Mouse (Mus musculus): ENCODE measurements around the gene Fam32a. TPM values are rescaled to one million over a fixed set of nuclear protein-coding genes. Genes with fewer than 3 reads are reported as not detected.

The Fam32a gene
- polyA plus RNA-seq, 1 experiment from 2014 or later: 41.0 TPM

DNA sequence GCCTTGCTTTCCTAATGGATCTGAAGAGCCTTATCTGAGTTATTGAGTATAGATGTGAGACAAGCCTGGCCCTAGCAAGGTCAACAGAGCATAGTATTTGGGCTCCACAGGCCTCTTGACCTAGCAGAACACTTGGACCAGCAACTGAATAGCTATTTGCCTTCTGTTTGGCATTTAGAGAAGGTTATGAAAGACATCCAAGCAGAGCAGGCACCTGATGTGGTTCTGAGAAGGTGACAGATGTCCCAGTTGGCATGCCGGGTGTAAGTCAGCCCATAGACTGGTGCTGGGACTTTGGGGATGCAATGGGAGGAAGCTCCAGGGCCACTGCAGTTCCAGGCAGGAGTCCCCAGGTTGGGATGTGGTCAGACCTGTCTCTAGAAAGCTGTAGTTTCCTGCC, 22.7 kb downstream of the Fam32a start:
- H3K4me3 ChIP-seq: no peak overlapping the region
- H3K4me2 ChIP-seq: no peak overlapping the region
- H3K9ac ChIP-seq: no peak overlapping the region
- 91% methylated on average over 1 of the region's 1 CpGs for WGBS
- H3K27ac ChIP-seq: no peak overlapping the region
- H3K9me3 ChIP-seq (replicated peaks): no peaks in the 10 kb centered on the region
- H3K4me1 ChIP-seq (replicated peaks): peaks cover 19% of the 10 kb centered on the region
- peaks cover 15% of the 10 kb centered on the region for H3K36me3 ChIP-seq
- H3K27me3 ChIP-seq: no peaks in the 10 kb centered on the region
- no peak for ATAC-seq (replicated peaks; ENCODE audit: insufficient number of reproducible peaks, insufficient read depth, low FRiP score, low read depth)

- Histone ChIP-seq H3K4me2 (no peak overlapping the region), H3K9me3 (replicated peaks) (no peaks in the 10 kb centered on the region), H3K4me1 (replicated peaks) (peaks cover 16% of the 10 kb centered on the region), H3K4me3 (no peak overlapping the region), H3K27me3 (no peaks in the 10 kb centered on the region), H3K36me3 (peaks cover 20% of the 10 kb centered on the region), H3K27ac (no peak overlapping the region), H3K9ac (no peak overlapping the region)
- no peak for ATAC-seq (replicated peaks; ENCODE audit: insufficient number of reproducible peaks, insufficient read depth, low FRiP score, low read depth)
- WGBS: 36% methylated on average over 2 of the region's 2 CpGs
These were observed 25.1 kb downstream of the Fam32a start for GRCm38 (mm10) chr8:72244610-72245009.

- 0 out of 2 replicates have a peak, but pooled peaks have one; percentile 23 for ATAC-seq (replicated peaks; ENCODE audit: insufficient number of reproducible peaks, insufficient read depth, low FRiP score, low read depth)
- H3K27ac ChIP-seq: no peak overlapping the region
- no peak overlapping the region for H3K4me2 ChIP-seq
- H3K9me3 ChIP-seq (replicated peaks): no peaks in the 10 kb centered on the region
- H3K4me1 ChIP-seq (replicated peaks): peaks cover 16% of the 10 kb centered on the region
- peaks cover 34% of the 10 kb centered on the region for H3K36me3 ChIP-seq
- no peak overlapping the region for H3K9ac ChIP-seq
- no peak overlapping the region for H3K4me3 ChIP-seq
- no peaks in the 10 kb centered on the region for H3K27me3 ChIP-seq
- 57% methylated on average over 7 of the region's 7 CpGs for WGBS
These were observed 37.8 kb downstream of the Fam32a start for GRCm38 (mm10) chr8:72257171-72257901.

GRCm38 (mm10) chr8:72257902-72258238, 38.3 kb downstream of the Fam32a start:
- no peak for ATAC-seq (replicated peaks; ENCODE audit: insufficient number of reproducible peaks, insufficient read depth, low FRiP score, low read depth)
- Histone ChIP-seq H3K27ac (no peak overlapping the region), H3K36me3 (peaks cover 30% of the 10 kb centered on the region), H3K4me2 (no peak overlapping the region), H3K27me3 (no peaks in the 10 kb centered on the region), H3K4me3 (no peak overlapping the region), H3K9me3 (replicated peaks) (no peaks in the 10 kb centered on the region), H3K4me1 (replicated peaks) (peaks cover 16% of the 10 kb centered on the region), H3K9ac (no peak overlapping the region)
- 80% methylated on average over 1 of the region's 1 CpGs for WGBS

GRCm38 (mm10) chr8:72259862-72260261, 40.3 kb downstream of the Fam32a start:
- 70% methylated on average over 2 of the region's 2 CpGs for WGBS
- Histone ChIP-seq H3K9ac (no peak overlapping the region), H3K4me2 (no peak overlapping the region), H3K4me3 (no peak overlapping the region), H3K4me1 (replicated peaks) (peaks cover 16% of the 10 kb centered on the region), H3K27ac (no peak overlapping the region), H3K36me3 (peaks cover 15% of the 10 kb centered on the region; the same call in 1 of the 2 replicates), H3K9me3 (replicated peaks) (no peaks in the 10 kb centered on the region), H3K27me3 (no peaks in the 10 kb centered on the region)
- ATAC-seq (replicated peaks; ENCODE audit: insufficient number of reproducible peaks, insufficient read depth, low FRiP score, low read depth): no peak

DNA sequence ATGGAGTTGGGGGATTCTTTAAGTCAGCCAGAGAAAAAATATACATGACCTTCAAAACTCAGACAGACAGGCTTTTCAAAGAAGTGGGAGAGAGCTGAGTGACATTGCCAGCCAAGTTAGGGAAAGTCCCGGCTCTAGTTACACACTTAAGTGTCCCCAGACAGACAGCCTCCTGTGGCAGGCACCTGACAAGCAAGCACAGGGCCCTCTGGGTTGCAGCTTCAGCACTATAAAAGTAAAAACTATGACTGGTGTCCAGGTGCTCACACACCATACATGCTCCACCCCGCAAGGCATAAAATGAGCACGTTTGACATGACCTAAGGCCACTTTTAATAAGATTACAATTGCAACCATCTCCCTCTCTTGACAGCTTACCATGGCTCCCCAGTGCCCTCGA, 41.1 kb downstream of the Fam32a start:
- Histone ChIP-seq H3K9me3 (replicated peaks) (no peaks in the 10 kb centered on the region), H3K4me2 (no peak overlapping the region), H3K4me3 (no peak overlapping the region), H3K9ac (0 out of 2 replicates have a peak overlapping the region, but pooled peaks have one; percentile 24), H3K4me1 (replicated peaks) (peaks cover 16% of the 10 kb centered on the region), H3K36me3 (peaks cover 8% of the 10 kb centered on the region; the same call in 1 of the 2 replicates), H3K27ac (peak overlapping the region; percentile 68), H3K27me3 (no peaks in the 10 kb centered on the region)
- WGBS: 46% methylated on average over 4 of the region's 4 CpGs
- ATAC-seq (replicated peaks; ENCODE audit: insufficient number of reproducible peaks, insufficient read depth, low FRiP score, low read depth): no peak

DNA sequence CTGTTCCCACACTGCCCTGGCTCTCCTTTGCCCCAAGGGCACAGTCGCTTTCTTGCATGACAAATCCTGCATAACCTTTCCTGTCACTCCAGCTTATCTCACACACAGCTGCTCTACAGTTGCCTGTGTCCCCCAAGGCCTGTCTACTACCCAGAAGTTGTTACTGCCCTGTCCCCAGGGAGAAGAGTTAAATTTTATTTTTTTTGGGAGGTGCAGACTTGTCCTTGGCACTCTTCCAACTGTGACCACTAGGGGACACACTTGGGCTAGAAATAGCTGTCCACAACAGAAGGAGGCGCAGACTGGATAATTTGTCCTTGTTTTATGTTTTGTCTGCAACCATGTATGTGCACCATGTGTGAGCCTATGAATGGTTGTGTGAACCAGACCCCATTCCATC, 41.5 kb downstream of the Fam32a start:
- Histone ChIP-seq H3K4me1 (replicated peaks) (peaks cover 16% of the 10 kb centered on the region), H3K4me3 (no peak overlapping the region), H3K4me2 (no peak overlapping the region), H3K36me3 (peaks cover 5% of the 10 kb centered on the region; the same call in 1 of the 2 replicates), H3K9ac (0 out of 2 replicates have a peak overlapping the region, but pooled peaks have one; percentile 24), H3K27me3 (no peaks in the 10 kb centered on the region), H3K9me3 (replicated peaks) (no peaks in the 10 kb centered on the region), H3K27ac (peak overlapping the region; percentile 68)
- WGBS: 8% methylated on average over 2 of the region's 2 CpGs
- ATAC-seq (replicated peaks; ENCODE audit: insufficient number of reproducible peaks, insufficient read depth, low FRiP score, low read depth): no peak

DNA sequence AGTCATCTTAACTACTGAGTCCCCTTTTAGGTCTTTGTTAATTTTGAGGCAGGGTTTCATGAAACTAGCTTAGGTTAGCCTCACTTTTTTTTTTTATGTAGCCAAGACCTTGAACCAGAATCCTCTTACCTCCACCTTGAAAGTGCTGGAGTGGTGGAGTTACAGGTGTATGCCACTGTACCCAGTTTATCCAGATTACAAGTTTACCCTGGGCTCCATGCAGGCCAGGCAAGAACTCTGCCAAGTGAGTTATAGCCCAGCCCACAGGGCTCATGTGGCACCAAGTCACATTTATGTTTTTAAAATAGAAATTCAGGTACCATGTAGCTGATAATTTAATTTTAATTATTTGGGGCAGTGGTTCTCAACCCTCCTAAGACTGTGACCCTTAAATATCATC, 41.9 kb downstream of the Fam32a start:
- no peak overlapping the region for H3K4me2 ChIP-seq
- H3K36me3 ChIP-seq: peaks cover 5% of the 10 kb centered on the region; the same call in 1 of the 2 replicates
- H3K9ac ChIP-seq: no peak overlapping the region
- no peak overlapping the region for H3K4me3 ChIP-seq
- no peaks in the 10 kb centered on the region for H3K9me3 ChIP-seq (replicated peaks)
- no peaks in the 10 kb centered on the region for H3K27me3 ChIP-seq
- peak overlapping the region; percentile 54 for H3K27ac ChIP-seq
- no peak for ATAC-seq (replicated peaks; ENCODE audit: insufficient number of reproducible peaks, insufficient read depth, low FRiP score, low read depth)
- peaks cover 16% of the 10 kb centered on the region for H3K4me1 ChIP-seq (replicated peaks)

GRCm38 (mm10) chr8:72261872-72262271, 42.3 kb downstream of the Fam32a start:
- WGBS: 37% methylated on average over 5 of the region's 5 CpGs
- Histone ChIP-seq H3K36me3 (peaks cover 2% of the 10 kb centered on the region; the same call in 1 of the 2 replicates), H3K4me2 (no peak overlapping the region), H3K27ac (no peak overlapping the region; the same call in 1 of the 2 replicates), H3K9ac (no peak overlapping the region), H3K27me3 (no peaks in the 10 kb centered on the region), H3K4me3 (no peak overlapping the region), H3K4me1 (replicated peaks) (peaks cover 16% of the 10 kb centered on the region), H3K9me3 (replicated peaks) (no peaks in the 10 kb centered on the region)
- no peak for ATAC-seq (replicated peaks; ENCODE audit: insufficient number of reproducible peaks, insufficient read depth, low FRiP score, low read depth)

GRCm38 (mm10) chr8:72262756-72263155, 43.2 kb downstream of the Fam32a start:
- WGBS: 86% methylated on average over 2 of the region's 2 CpGs
- ATAC-seq (replicated peaks; ENCODE audit: insufficient number of reproducible peaks, insufficient read depth, low FRiP score, low read depth): no peak
- no peak overlapping the region for H3K27ac ChIP-seq
- no peak overlapping the region for H3K4me3 ChIP-seq
- H3K9ac ChIP-seq: no peak overlapping the region
- H3K4me1 ChIP-seq (replicated peaks): peaks cover 16% of the 10 kb centered on the region
- H3K36me3 ChIP-seq: no peaks in the 10 kb centered on the region
- no peaks in the 10 kb centered on the region for H3K27me3 ChIP-seq
- no peaks in the 10 kb centered on the region for H3K9me3 ChIP-seq (replicated peaks)
- no peak overlapping the region for H3K4me2 ChIP-seq

DNA sequence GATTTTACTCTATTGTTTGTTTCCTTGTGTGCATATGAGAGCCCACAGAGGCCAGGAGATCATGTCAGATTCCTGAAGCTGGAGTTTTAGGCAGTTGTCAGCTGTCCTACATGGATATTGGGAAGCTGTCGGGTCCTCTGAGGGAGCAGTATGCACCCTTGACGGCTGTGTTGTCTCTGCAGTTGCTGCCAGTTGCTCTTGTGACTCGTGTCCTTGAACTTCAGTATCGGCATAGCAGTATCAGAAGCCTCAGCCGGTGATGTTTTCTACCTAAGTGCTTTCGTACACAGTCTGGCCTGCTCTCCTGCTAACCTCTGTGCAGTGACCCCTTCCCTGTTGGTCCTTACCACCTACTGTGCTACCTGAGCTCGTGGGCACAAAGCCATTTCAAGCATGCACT, 43.9 kb downstream of the Fam32a start:
- ATAC-seq (replicated peaks; ENCODE audit: insufficient number of reproducible peaks, insufficient read depth, low FRiP score, low read depth): no peak
- 62% methylated on average over 7 of the region's 7 CpGs for WGBS
- peaks cover 20% of the 10 kb centered on the region for H3K4me1 ChIP-seq (replicated peaks)
- no peak overlapping the region for H3K4me3 ChIP-seq
- no peaks in the 10 kb centered on the region for H3K9me3 ChIP-seq (replicated peaks)
- no peak overlapping the region for H3K4me2 ChIP-seq
- no peaks in the 10 kb centered on the region for H3K27me3 ChIP-seq
- no peak overlapping the region for H3K27ac ChIP-seq
- H3K9ac ChIP-seq: no peak overlapping the region
- H3K36me3 ChIP-seq: no peaks in the 10 kb centered on the region

- Histone ChIP-seq H3K27me3 (no peaks in the 10 kb centered on the region), H3K36me3 (no peaks in the 10 kb centered on the region), H3K27ac (no peak overlapping the region), H3K4me3 (no peak overlapping the region), H3K9ac (no peak overlapping the region), H3K4me1 (replicated peaks) (peaks cover 27% of the 10 kb centered on the region), H3K4me2 (no peak overlapping the region), H3K9me3 (replicated peaks) (no peaks in the 10 kb centered on the region)
- peak; percentile 39; the same call in 1 of the 2 replicates for ATAC-seq (replicated peaks; ENCODE audit: insufficient number of reproducible peaks, insufficient read depth, low FRiP score, low read depth)
- 44% methylated on average over 5 of the region's 7 CpGs for WGBS
These were observed 45.8 kb downstream of the Fam32a start for GRCm38 (mm10) chr8:72265342-72265741.
